Mouse (Mus musculus) E14TG2a.4 (cell line): ENCODE measurements around the gene Spata16.

Source experiments
- CTCF ChIP-seq: conservative IDR thresholded peaks from 2 replicates; pipeline ENCODE4 v1.5.1; 2014; ENCODE audit warnings: low read length
- NANOG ChIP-seq: IDR thresholded peaks from 2 replicates; pipeline ENCODE4 v1.6.1; 2014; ENCODE audit warnings: borderline replicate concordance, low read length, mixed read lengths

- TF ChIP-seq CTCF (no peak), NANOG (no peak)
These were observed 32.6 kb upstream of the Spata16 start for GRCm38 (mm10) chr3:26604861-26605260.
